Mouse (Mus musculus) kidney, adult 2 months (tissue): ENCODE results near the gene Sspo.

Experiments used
- CTCF ChIP-seq: fragments of 200-500 bp; conservative IDR thresholded peaks from 2 replicates; pipeline ENCODE4 v1.5.1; 2011; ENCODE audit warnings: low read depth, mild to moderate bottlenecking, control low read depth, low read length, moderate library complexity, mixed read lengths; ENCODE audit not compliant: insufficient read depth, insufficient read length
- POLR2A ChIP-seq: fragments of 200-500 bp; IDR thresholded peaks from one replicate; pipeline ENCODE4 v1.6.1; 2011; ENCODE audit warnings: low read depth, low read length, control low read depth

GRCm38 (mm10) chr6:48542631-48543030, 94.6 kb downstream of the Sspo start:
- TF ChIP-seq POLR2A (no peak), CTCF (no peak)
